Mouse (Mus musculus) cerebellum, postnatal 25 days (tissue): ENCODE measurements at regions not wholly inside any gene's neighbourhood (a gene's known extent, or its start where the extent isn't known, plus 50 kb on each side); places are given as distances from the start of the nearest gene placed in this dataset.

Source experiments
- DNase-seq, 2 experiments: peaks; one replicate each; pipeline ENCODE4 v3.0.0; 2021; ENCODE audit warnings: mixed read lengths in 2 of 2

GRCm38 (mm10) chr14:108334879-108335278 lies 579.1 kb downstream of the Slitrk1 start:
- DNase-seq, result no peak

GRCm38 (mm10) chr14:108326425-108326824 lies 587.5 kb downstream of the Slitrk1 start:
- DNase-seq, result no peak

- no peak for DNase-seq
Measured at GRCm38 (mm10) chr14:108323364-108324037, 590.5 kb downstream of the Slitrk1 start.

GRCm38 (mm10) chr14:108307627-108308026 lies 606.3 kb downstream of the Slitrk1 start:
- DNase-seq, result no peak

GRCm38 (mm10) chr14:108279630-108280029 lies 634.3 kb downstream of the Slitrk1 start:
- no peak for DNase-seq

GRCm38 (mm10) chr14:108261083-108261482 lies 652.9 kb downstream of the Slitrk1 start:
- peak in 1 of 2 experiments; percentile 10 for DNase-seq

GRCm38 (mm10) chr14:108247365-108247764 lies 666.6 kb downstream of the Slitrk1 start:
- DNase-seq, result no peak

GRCm38 (mm10) chr14:108225483-108226124 lies 688.4 kb downstream of the Slitrk1 start:
- no peak for DNase-seq

GRCm38 (mm10) chr14:108209246-108209645 lies 704.7 kb downstream of the Slitrk1 start:
- no peak for DNase-seq

- DNase-seq, result peak; percentile 29 to 57
Measured at GRCm38 (mm10) chr14:108199133-108199532, 714.8 kb downstream of the Slitrk1 start.

- DNase-seq, result no peak
Measured at GRCm38 (mm10) chr14:108180920-108181319, 733.0 kb downstream of the Slitrk1 start.

- no peak for DNase-seq
Measured at GRCm38 (mm10) chr14:108175275-108175860, 738.6 kb downstream of the Slitrk1 start.

GRCm38 (mm10) chr14:108152981-108153380 lies 761.0 kb downstream of the Slitrk1 start:
- DNase-seq, result peak; percentile 38 to 46

GRCm38 (mm10) chr14:108123147-108123546 lies 790.8 kb downstream of the Slitrk1 start:
- DNase-seq, result no peak

- no peak for DNase-seq
Measured at GRCm38 (mm10) chr14:108105009-108105408, 808.9 kb downstream of the Slitrk1 start.

GRCm38 (mm10) chr14:108090965-108091364 lies 823.0 kb downstream of the Slitrk1 start:
- peak in 1 of 2 experiments; percentile 6 for DNase-seq

GRCm38 (mm10) chr14:108049997-108050396 lies 864.0 kb downstream of the Slitrk1 start:
- no peak for DNase-seq

- DNase-seq, result no peak
Measured at GRCm38 (mm10) chr14:108035959-108036358, 878.0 kb downstream of the Slitrk1 start.

GRCm38 (mm10) chr14:108034162-108034561 lies 879.8 kb downstream of the Slitrk1 start:
- DNase-seq, result no peak

- no peak for DNase-seq
Measured at GRCm38 (mm10) chr14:108022551-108022950, 891.4 kb downstream of the Slitrk1 start.

GRCm38 (mm10) chr14:108022066-108022465 lies 891.9 kb downstream of the Slitrk1 start:
- DNase-seq, result no peak

GRCm38 (mm10) chr14:108021331-108021730 lies 892.6 kb downstream of the Slitrk1 start:
- no peak for DNase-seq

GRCm38 (mm10) chr14:107987752-107988285 lies 926.1 kb downstream of the Slitrk1 start:
- DNase-seq, result no peak

GRCm38 (mm10) chr14:107978141-107978540 lies 935.8 kb downstream of the Slitrk1 start:
- DNase-seq, result no peak
